Mouse (Mus musculus): Measurements from ENCODE around the gene S100pbp. TPM values are rescaled to one million over a fixed set of nuclear protein-coding genes. Genes with fewer than 3 reads are reported as not detected.

S100pbp gene
- polyA plus RNA-seq, 1 experiment = 21.7 TPM

DNA sequence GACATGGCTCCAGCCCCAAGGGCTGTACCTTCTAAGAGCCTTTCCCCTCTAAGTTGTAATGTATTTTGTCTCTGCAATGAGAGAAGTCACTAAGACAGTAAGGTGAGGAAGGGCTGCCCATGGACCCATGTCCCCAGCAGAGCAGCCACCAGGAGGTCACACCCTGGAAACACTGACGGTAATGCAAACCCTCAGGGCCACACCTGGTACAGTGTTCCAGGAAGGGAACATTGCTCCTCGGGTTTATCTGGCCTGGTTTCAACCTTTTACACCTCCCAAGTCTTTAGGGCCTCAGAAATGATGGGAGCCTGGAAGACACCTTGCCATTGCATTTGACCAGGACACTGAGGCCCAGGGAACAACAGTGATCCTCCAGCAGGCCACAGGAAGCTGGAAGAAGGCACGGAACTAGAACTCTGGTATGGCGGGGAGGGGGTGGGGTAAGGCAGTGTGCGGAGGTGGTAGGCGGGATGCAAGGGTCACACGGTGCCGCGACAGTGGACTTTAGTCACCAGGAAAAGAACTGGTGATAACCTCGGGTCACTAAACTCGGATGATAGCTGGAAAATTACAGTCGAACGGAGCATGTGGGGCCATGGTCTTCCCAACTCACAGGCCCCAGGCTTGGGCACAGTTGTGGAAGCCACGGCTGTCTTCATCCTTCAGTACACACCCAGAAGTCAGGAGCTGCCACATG, 87.2 kb downstream of the S100pbp start:
- DNase-seq (ENCODE audit: low spot score) = no peak

Other genes starting within 250 kb of the S100pbp start
- gene Azin2, start 227.3 kb downstream of the S100pbp start, polyA plus RNA-seq (2012; rRNA removed) = 18.8 and 18.9 TPM in 2 replicates
- gene Ak2, start 197.8 kb downstream of the S100pbp start, polyA plus RNA-seq (2012; rRNA removed) = 59.2 and 75.5 TPM in 2 replicates
- 25.9 and 28.9 TPM in 2 replicates for gene Rnf19b, start 131.5 kb downstream of the S100pbp start, polyA plus RNA-seq (2012; rRNA removed)
- gene Tmem54, start 84.2 kb downstream of the S100pbp start, polyA plus RNA-seq (2012; rRNA removed) = 25.3 and 27.2 TPM in 2 replicates
- gene Hpca, start 67.7 kb downstream of the S100pbp start, polyA plus RNA-seq (2012; rRNA removed) = 0.46 and 0.55 TPM in 2 replicates
- 5.9 and 7.1 TPM in 2 replicates for gene Fndc5, start 52.7 kb downstream of the S100pbp start, polyA plus RNA-seq (2012; rRNA removed)
- gene Yars, start within 50 bp of the S100pbp start, polyA plus RNA-seq (2012; rRNA removed) = 36.8 and 38.3 TPM in 2 replicates
- gene C77080, start 71.7 kb upstream of the S100pbp start, polyA plus RNA-seq (2012; rRNA removed) = 29.7 and 32.1 TPM in 2 replicates
- 3.1 and 4.0 TPM in 2 replicates for gene Sync, start 97.9 kb upstream of the S100pbp start, polyA plus RNA-seq (2012; rRNA removed)
- 65.1 and 72.2 TPM in 2 replicates for gene Rbbp4, start 145.6 kb upstream of the S100pbp start, polyA plus RNA-seq (2012; rRNA removed)
- 45.4 and 52.6 TPM in 2 replicates for gene Zbtb8os, start 146.0 kb upstream of the S100pbp start, polyA plus RNA-seq (2012; rRNA removed)
- gene Zbtb8a, start 188.4 kb upstream of the S100pbp start, polyA plus RNA-seq (2012; rRNA removed) = 18.7 and 21.0 TPM in 2 replicates